Mouse (Mus musculus) retina, postnatal 1 day (tissue): ENCODE measurements around the gene Bckdhb.
"Not testable (repeated sequence)": the region's sequence is repeated elsewhere in the genome, so short reads cannot be mapped to it uniquely, and the experiment has no call there.

ENCODE experiments used
- DNase-seq: peaks from one replicate; pipeline ENCODE4 v3.0.0-alpha.2; 2012

Gene Bckdhb

GRCm38 (mm10) chr9:84046961-84047360 lies 122.0 kb downstream of the Bckdhb start:
- peak; percentile 68 for DNase-seq

GRCm38 (mm10) chr9:84047436-84047835 lies 122.5 kb downstream of the Bckdhb start:
- DNase-seq = no peak

- DNase-seq = no peak
These were observed 124.2 kb downstream of the Bckdhb start for GRCm38 (mm10) chr9:84049142-84049541.

GRCm38 (mm10) chr9:84050867-84051635 lies 126.1 kb downstream of the Bckdhb start:
- no peak for DNase-seq

- no peak for DNase-seq
These were observed 130.3 kb downstream of the Bckdhb start for GRCm38 (mm10) chr9:84055125-84055807.

GRCm38 (mm10) chr9:84060781-84061180 lies 135.8 kb downstream of the Bckdhb start:
- not testable (repeated sequence) for DNase-seq

GRCm38 (mm10) chr9:84063617-84064016 lies 138.7 kb downstream of the Bckdhb start:
- no peak for DNase-seq

GRCm38 (mm10) chr9:84064113-84064512 lies 139.2 kb downstream of the Bckdhb start:
- DNase-seq = no peak

- DNase-seq = no peak
These were observed 145.3 kb downstream of the Bckdhb start for GRCm38 (mm10) chr9:84070247-84070646.

- no peak for DNase-seq
These were observed 145.8 kb downstream of the Bckdhb start for GRCm38 (mm10) chr9:84070740-84071139.

GRCm38 (mm10) chr9:84072534-84072933 lies 147.6 kb downstream of the Bckdhb start:
- DNase-seq = no peak

- no peak for DNase-seq
These were observed 148.3 kb downstream of the Bckdhb start for GRCm38 (mm10) chr9:84073237-84073636.

- no peak for DNase-seq
These were observed 158.6 kb downstream of the Bckdhb start for GRCm38 (mm10) chr9:84083551-84083950.

GRCm38 (mm10) chr9:84084686-84085085 lies 159.7 kb downstream of the Bckdhb start:
- DNase-seq = no peak

GRCm38 (mm10) chr9:84090316-84091063 lies 165.5 kb downstream of the Bckdhb start:
- DNase-seq = no peak

- no peak for DNase-seq
These were observed 168.0 kb downstream of the Bckdhb start for GRCm38 (mm10) chr9:84092994-84093393.

GRCm38 (mm10) chr9:84094111-84094510 lies 169.2 kb downstream of the Bckdhb start:
- no peak for DNase-seq

GRCm38 (mm10) chr9:84096484-84097015 lies 171.6 kb downstream of the Bckdhb start:
- DNase-seq = no peak

GRCm38 (mm10) chr9:84103344-84103743 lies 178.4 kb downstream of the Bckdhb start:
- DNase-seq = no peak

GRCm38 (mm10) chr9:84106438-84106837 lies 181.5 kb downstream of the Bckdhb start:
- no peak for DNase-seq

GRCm38 (mm10) chr9:84107045-84107813 lies 182.3 kb downstream of the Bckdhb start:
- no peak for DNase-seq

- DNase-seq = no peak
These were observed 183.6 kb downstream of the Bckdhb start for GRCm38 (mm10) chr9:84108534-84108933.
